Mouse (Mus musculus) lung, embryonic 14.5 days (tissue): ENCODE results near the gene Fntb. TPM values are rescaled to one million over a fixed set of nuclear protein-coding genes. Genes with fewer than 3 reads are reported as not detected.
"Not testable (repeated sequence)": the region's sequence is repeated elsewhere in the genome, so short reads cannot be mapped to it uniquely, and the experiment has no call there.

Experiments used
- ATAC-seq: fragments of 200-750 bp; cut with Nextera tagmentation; 2 replicates; pipeline ENCODE4 v1.8.0; 2017; ENCODE audit warnings: mild to moderate bottlenecking, moderate TSS enrichment, moderate library complexity; ENCODE audit not compliant: insufficient read depth
- DNase-seq: peaks from one replicate; pipeline ENCODE4 v3.0.0-alpha.2; 2015
- H3K27ac ChIP-seq: fragments of 300-500 bp; sonication (generic); 2 replicates; pipeline ENCODE4 v1.5.1; 2014; ENCODE audit warnings: low read depth, mild to moderate bottlenecking, moderate library complexity
- H3K27me3 ChIP-seq: fragments of 300-500 bp; sonication (generic); 2 replicates; pipeline ENCODE4 v1.6.1; 2014; ENCODE audit warnings: low read length, control low read depth; ENCODE audit not compliant: insufficient read depth
- H3K36me3 ChIP-seq: fragments of 300-500 bp; sonication (generic); 2 replicates; pipeline ENCODE4 v1.6.1; 2014; ENCODE audit warnings: control low read depth; ENCODE audit not compliant: insufficient read depth
- H3K4me1 ChIP-seq: fragments of 300-500 bp; sonication (generic); 2 replicates; pipeline ENCODE4 v1.6.1; 2014; ENCODE audit warnings: antibody characterized with exemption, control low read depth; ENCODE audit not compliant: insufficient read depth
- H3K4me2 ChIP-seq: fragments of 300-500 bp; sonication (generic); 2 replicates; pipeline ENCODE4 v1.6.1; 2014; ENCODE audit warnings: mild to moderate bottlenecking
- H3K4me3 ChIP-seq: fragments of 300-500 bp; sonication (generic); 2 replicates; pipeline ENCODE4 v1.5.1; 2014; ENCODE audit warnings: low read depth, low read length
- H3K9ac ChIP-seq: fragments of 300-500 bp; sonication (generic); 2 replicates; pipeline ENCODE4 v1.6.1; 2014
- H3K9me3 ChIP-seq: fragments of 300-500 bp; sonication (generic); 2 replicates; pipeline ENCODE4 v1.6.1; 2016; ENCODE audit warnings: low read depth, low read length, control low read depth
- CTCF ChIP-seq: IDR thresholded peaks from 2 replicates; pipeline ENCODE4 v1.5.1; 2016; ENCODE audit warnings: antibody characterized with exemption, low read depth
- WGBS: fragments of 180-500 bp; shearing (Covaris S2); extraction: QIAGEN DNeasy Blood & Tissue Kit; methylation state at CpG from one replicate; pipeline ENCODE4 v1.1.7; 2014; 5-methylcytosine and 5-hydroxymethylcytosine counted together
- polyA plus RNA-seq: library from polyadenylated mRNA; unstranded; fragments of >200 nt; fragmentation: Nextera tagmentation; extraction: Ambion mirVana; gene quantifications from 2 replicates; pipeline ENCODE4 v1.2.1, GENCODE M21; 2014

The Fntb gene
- polyA plus RNA-seq, 1 experiment from 2014 or later, result 48.4 TPM

- WGBS, result 11% methylated on average over 21 of the region's 21 CpGs
- no peak for DNase-seq
- peak overlapping the region; percentile 67 for H3K4me2 ChIP-seq
- no peaks in the 10 kb centered on the region for H3K9me3 ChIP-seq
- peak overlapping the region; percentile 59 for H3K4me3 ChIP-seq
- H3K9ac ChIP-seq, result peak overlapping the region; percentile 70
- peak overlapping the region; percentile 70; the same call in 1 of the 2 replicates for H3K27ac ChIP-seq
- no peak for ATAC-seq
- no peaks in the 10 kb centered on the region for H3K36me3 ChIP-seq
- TF ChIP-seq CTCF, result no peak
- H3K27me3 ChIP-seq, result no peaks in the 10 kb centered on the region
- no peaks in the 10 kb centered on the region for H3K4me1 ChIP-seq
Measured at GRCm38 (mm10) chr12:76837844-76838650, 72.7 kb downstream of the Fntb start.

- no peak for ATAC-seq
- no peak overlapping the region for H3K4me2 ChIP-seq
- H3K9me3 ChIP-seq, result no peaks in the 10 kb centered on the region
- no peak for TF ChIP-seq CTCF
- H3K4me3 ChIP-seq, result no peak overlapping the region
- WGBS, result 84% methylated on average over 4 of the region's 4 CpGs
- no peaks in the 10 kb centered on the region for H3K4me1 ChIP-seq
- no peaks in the 10 kb centered on the region for H3K27me3 ChIP-seq
- no peak for DNase-seq
- no peaks in the 10 kb centered on the region for H3K36me3 ChIP-seq
- no peak overlapping the region for H3K27ac ChIP-seq
- no peak overlapping the region for H3K9ac ChIP-seq
Measured at GRCm38 (mm10) chr12:76839298-76839697, 73.9 kb downstream of the Fntb start.

- no peak for TF ChIP-seq CTCF
- 70% methylated on average over 6 of the region's 6 CpGs for WGBS
- H3K9ac ChIP-seq, result no peak overlapping the region
- no peak for ATAC-seq
- H3K4me2 ChIP-seq, result no peak overlapping the region
- H3K9me3 ChIP-seq, result no peaks in the 10 kb centered on the region
- H3K4me3 ChIP-seq, result no peak overlapping the region
- no peaks in the 10 kb centered on the region for H3K4me1 ChIP-seq
- H3K27ac ChIP-seq, result no peak overlapping the region
- H3K27me3 ChIP-seq, result no peaks in the 10 kb centered on the region
- H3K36me3 ChIP-seq, result no peaks in the 10 kb centered on the region
- no peak for DNase-seq
Measured at GRCm38 (mm10) chr12:76840081-76840480, 74.7 kb downstream of the Fntb start.

DNA sequence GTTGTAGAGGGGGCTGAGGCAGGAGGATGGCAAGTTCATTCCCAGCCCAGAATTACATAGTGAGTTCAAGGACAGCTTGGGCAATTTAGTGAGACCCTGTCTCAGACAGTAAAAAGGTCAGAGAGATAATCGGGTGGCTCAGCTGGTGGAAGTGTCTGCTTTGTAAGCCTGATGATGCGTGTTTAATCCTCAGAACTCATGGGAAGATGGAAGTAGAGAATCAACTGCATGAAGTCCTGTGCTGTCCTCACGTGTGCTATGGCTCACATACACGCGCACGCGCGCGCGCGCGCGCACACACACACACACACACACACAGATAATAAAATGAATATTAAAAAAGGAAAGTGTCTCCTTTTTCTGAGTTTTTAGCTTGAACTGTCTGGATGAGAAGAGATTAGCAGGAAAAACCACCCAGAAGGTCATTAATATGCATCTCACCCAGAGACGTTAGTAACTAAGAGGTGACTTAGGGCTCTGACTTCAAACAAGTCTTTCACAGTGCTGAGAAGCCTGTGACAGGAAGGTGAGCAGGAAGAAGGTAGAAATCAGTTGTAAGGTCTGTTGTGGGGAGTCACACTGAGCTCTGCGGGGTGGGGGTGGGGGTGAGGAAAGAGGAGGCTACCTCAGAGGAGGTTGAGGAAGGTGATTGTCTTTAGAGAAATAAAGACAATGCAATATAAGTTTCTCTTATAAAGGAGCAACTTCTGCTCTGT, 79.1 kb downstream of the Fntb start:
- no peak for ATAC-seq
- 86% methylated on average over 15 of the region's 15 CpGs for WGBS

GRCm38 (mm10) chr12:76852419-76852818, 87.0 kb downstream of the Fntb start:
- no peak overlapping the region for H3K4me3 ChIP-seq
- no peak for DNase-seq
- no peaks in the 10 kb centered on the region for H3K4me1 ChIP-seq
- 87% methylated on average over 2 of the region's 2 CpGs for WGBS
- TF ChIP-seq CTCF, result no peak
- H3K27ac ChIP-seq, result no peak overlapping the region
- no peaks in the 10 kb centered on the region for H3K27me3 ChIP-seq
- H3K4me2 ChIP-seq, result no peak overlapping the region
- H3K9ac ChIP-seq, result no peak overlapping the region
- H3K36me3 ChIP-seq, result no peaks in the 10 kb centered on the region
- no peaks in the 10 kb centered on the region for H3K9me3 ChIP-seq
- no peak for ATAC-seq

More for the DNA sequence above, 79.1 kb downstream of the Fntb start:
- no peak for DNase-seq
- no peak overlapping the region for H3K27ac ChIP-seq
- no peak overlapping the region for H3K9ac ChIP-seq
- no peak overlapping the region for H3K4me2 ChIP-seq
- H3K4me1 ChIP-seq, result no peaks in the 10 kb centered on the region
- no peak for TF ChIP-seq CTCF
- H3K9me3 ChIP-seq, result no peaks in the 10 kb centered on the region
- H3K36me3 ChIP-seq, result no peaks in the 10 kb centered on the region
- H3K27me3 ChIP-seq, result no peaks in the 10 kb centered on the region
- no peak overlapping the region for H3K4me3 ChIP-seq

DNA sequence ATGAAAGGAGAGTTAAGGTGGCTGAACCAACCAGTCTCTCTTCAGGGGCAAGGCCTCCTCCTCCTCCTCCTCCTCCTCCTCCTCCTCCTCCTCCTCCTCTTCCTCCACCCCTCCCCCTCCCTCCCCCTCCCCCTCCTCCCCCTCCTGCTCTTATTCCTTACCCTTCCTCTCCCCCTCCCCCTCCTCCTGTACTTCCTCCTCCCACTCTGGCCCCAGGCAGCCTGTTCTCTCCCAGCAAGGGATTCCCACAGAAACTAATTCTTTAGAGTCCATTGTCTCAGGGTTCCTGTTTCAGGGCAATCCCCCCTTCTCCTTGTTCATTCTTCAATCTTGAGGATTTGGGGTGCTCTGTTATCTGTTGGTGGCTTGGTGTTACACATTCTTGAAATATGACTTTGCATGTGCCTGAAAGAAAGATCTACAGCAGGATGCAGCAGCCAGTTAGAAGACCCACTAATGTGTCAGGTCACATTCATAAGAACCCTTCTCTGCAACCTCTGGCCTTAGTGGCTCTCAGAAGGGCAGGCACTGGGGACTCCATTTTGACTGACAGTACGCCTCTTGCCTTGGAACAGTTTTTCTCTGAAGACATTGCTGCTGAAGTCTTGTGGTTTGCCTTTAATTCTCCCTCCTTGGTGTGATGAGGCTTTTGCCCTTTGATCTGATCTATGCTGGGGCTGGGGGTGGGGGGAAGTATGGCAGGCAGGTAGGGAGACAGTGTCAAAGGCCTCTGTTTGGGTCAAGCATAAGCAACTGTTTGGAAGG, 88.2 kb downstream of the Fntb start:
- H3K4me2 ChIP-seq, result no peak overlapping the region
- H3K4me3 ChIP-seq, result no peak overlapping the region
- no peak for TF ChIP-seq CTCF
- no peaks in the 10 kb centered on the region for H3K9me3 ChIP-seq
- H3K4me1 ChIP-seq, result no peaks in the 10 kb centered on the region
- DNase-seq (no peak), ATAC-seq (no peak)
- no peaks in the 10 kb centered on the region for H3K36me3 ChIP-seq
- no peak overlapping the region for H3K27ac ChIP-seq
- 89% methylated on average over 1 of the region's 1 CpGs for WGBS
- H3K9ac ChIP-seq, result no peak overlapping the region
- H3K27me3 ChIP-seq, result no peaks in the 10 kb centered on the region

DNA sequence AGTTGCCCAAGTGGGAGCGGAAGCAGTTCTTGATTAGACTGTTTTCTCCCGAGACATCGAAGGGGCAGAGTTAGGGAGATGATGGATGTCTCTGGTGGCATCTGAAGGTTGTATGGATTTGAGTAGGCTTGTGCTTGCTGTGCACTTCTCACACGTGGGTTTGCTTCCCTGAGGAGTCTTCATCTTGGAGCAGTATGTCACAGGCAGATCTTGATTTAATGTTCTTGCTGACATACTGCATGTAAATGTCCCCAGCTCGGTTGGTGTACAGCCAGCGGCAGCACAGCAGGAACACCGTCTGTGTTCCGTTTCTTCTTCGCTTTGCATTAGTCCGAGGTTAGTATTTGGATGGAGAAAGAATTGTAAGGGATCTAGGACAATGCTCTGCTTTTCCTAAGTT, 91.7 kb downstream of the Fntb start:
- no peak overlapping the region for H3K27ac ChIP-seq
- H3K4me3 ChIP-seq, result no peak overlapping the region
- 78% methylated on average over 10 of the region's 10 CpGs for WGBS
- H3K36me3 ChIP-seq, result no peaks in the 10 kb centered on the region
- no peaks in the 10 kb centered on the region for H3K4me1 ChIP-seq
- no peaks in the 10 kb centered on the region for H3K27me3 ChIP-seq
- no peak overlapping the region for H3K4me2 ChIP-seq
- no peaks in the 10 kb centered on the region for H3K9me3 ChIP-seq
- no peak for TF ChIP-seq CTCF
- ATAC-seq (no peak), DNase-seq (no peak)
- no peak overlapping the region for H3K9ac ChIP-seq

- H3K9me3 ChIP-seq, H3K4me2 ChIP-seq, DNase-seq, H3K27me3 ChIP-seq, H3K4me1 ChIP-seq, ATAC-seq, H3K4me3 ChIP-seq, H3K9ac ChIP-seq, H3K27ac ChIP-seq, H3K36me3 ChIP-seq: not testable (repeated sequence)
- WGBS, result 83% methylated on average over 6 of the region's 6 CpGs
Measured at GRCm38 (mm10) chr12:76858788-76859187, 93.4 kb downstream of the Fntb start.
